Mouse (Mus musculus) spleen, adult 2 months (tissue): ENCODE measurements at regions not wholly inside any gene's neighbourhood (a gene's known extent, or its start where the extent isn't known, plus 50 kb on each side); places are given as distances from the start of the nearest gene placed in this dataset.

Experiments
- CTCF ChIP-seq: fragments of 200-500 bp; IDR thresholded peaks from 2 replicates; pipeline ENCODE4 v1.5.1; 2011; ENCODE audit warnings: mild to moderate bottlenecking, inconsistent platforms; ENCODE audit not compliant: insufficient read depth, insufficient read length, insufficient replicate concordance; ENCODE audit errors: extremely low read depth
- POLR2A ChIP-seq: fragments of 200-500 bp; IDR thresholded peaks from 2 replicates; pipeline ENCODE4 v1.6.1; 2011; ENCODE audit warnings: low read depth, low read length, inconsistent platforms

DNA sequence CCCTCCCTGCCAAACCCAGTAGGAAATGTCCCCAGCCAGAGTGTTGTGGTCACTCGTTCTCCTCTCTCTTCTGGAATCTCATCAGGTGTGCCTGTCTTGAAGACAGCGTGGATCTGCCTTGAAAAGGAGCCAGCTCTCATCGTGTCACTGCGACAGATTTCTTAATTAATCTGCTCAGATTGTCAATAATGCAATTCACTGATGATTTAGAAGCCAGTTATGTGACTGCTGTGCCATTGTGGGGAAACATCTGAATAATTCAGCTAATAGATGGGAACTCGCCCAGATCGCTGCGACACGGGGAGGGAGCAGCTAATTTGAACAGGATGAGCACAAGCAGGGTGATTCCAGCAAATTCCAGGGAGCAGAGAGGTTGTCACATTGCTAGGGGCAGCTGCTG lies 279.5 kb upstream of the Id2 start:
- TF ChIP-seq CTCF, result no peak
- no peak for TF ChIP-seq POLR2A
